Mouse (Mus musculus) lung, adult 2 months (tissue): Measurements from ENCODE around the gene Ube2h. TPM values are rescaled to one million over a fixed set of nuclear protein-coding genes. Genes with fewer than 3 reads are reported as not detected.

Experiments used
- DNase-seq: peaks from one replicate; pipeline ENCODE4 v3.0.0; 2022
- H3K4me1 ChIP-seq: fragments of 200-500 bp; 2 replicates; pipeline ENCODE4 v1.6.1; 2011; ENCODE audit warnings: low read length; ENCODE audit not compliant: control insufficient read depth, insufficient read depth
- H3K4me3 ChIP-seq: fragments of 200-500 bp; replicated peaks from 2 replicates; pipeline ENCODE3; 2011; ENCODE audit warnings: low read depth, mild to moderate bottlenecking, control low read depth, low read length; ENCODE audit errors: extremely low read depth
- CTCF ChIP-seq: fragments of 200-500 bp; IDR thresholded peaks from 2 replicates; pipeline ENCODE4 v1.5.1; 2011; ENCODE audit warnings: mild to moderate bottlenecking, low read length, control low read depth; ENCODE audit not compliant: insufficient read depth
- POLR2A ChIP-seq: fragments of 200-500 bp; IDR thresholded peaks from 2 replicates; pipeline ENCODE4 v1.6.1; 2011; ENCODE audit warnings: low read depth, mild to moderate bottlenecking, control low read depth, low read length, borderline replicate concordance; ENCODE audit errors: extremely low read depth
- WGBS: fragments of 180-500 bp; shearing (Covaris S2); methylation state at CpG from one replicate; pipeline ENCODE4 v1.1.7; 2018; 5-methylcytosine and 5-hydroxymethylcytosine counted together
- polyA plus RNA-seq: library from polyadenylated mRNA; depleted of rRNA; stranded (reverse); fragments of >200 nt; gene quantifications from 2 replicates; pipeline ENCODE4 v1.2.3, GENCODE M21; 2012

Ube2h gene
- polyA plus RNA-seq, 1 experiment = 59.9 TPM

DNA sequence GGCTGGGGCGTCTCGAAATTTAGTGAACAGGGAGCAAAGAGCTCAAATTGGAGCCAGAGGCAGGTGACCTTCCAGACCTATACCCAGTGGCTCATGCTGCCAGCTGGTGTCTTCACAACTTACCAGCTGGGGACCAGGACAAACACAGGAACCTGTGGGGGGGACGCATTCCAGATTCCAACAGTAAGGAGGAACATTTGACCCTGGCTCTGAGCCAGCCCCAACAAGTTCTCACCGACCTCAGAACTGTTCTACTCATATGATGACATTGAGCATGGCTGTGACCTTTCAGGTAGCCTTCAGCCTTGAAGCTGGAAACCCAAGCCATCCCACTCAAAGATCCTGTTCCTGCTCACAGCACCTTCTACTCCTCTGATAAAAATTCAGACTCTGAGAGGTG lies 120.7 kb downstream of the Ube2h start:
- TF ChIP-seq CTCF (no peak), POLR2A (no peak)
- DNase-seq = no peak
- Histone ChIP-seq H3K4me1 (no peaks in the 10 kb centered on the region), H3K4me3 (no peak overlapping the region)
- WGBS = 58% methylated on average over 4 of the region's 4 CpGs

DNA sequence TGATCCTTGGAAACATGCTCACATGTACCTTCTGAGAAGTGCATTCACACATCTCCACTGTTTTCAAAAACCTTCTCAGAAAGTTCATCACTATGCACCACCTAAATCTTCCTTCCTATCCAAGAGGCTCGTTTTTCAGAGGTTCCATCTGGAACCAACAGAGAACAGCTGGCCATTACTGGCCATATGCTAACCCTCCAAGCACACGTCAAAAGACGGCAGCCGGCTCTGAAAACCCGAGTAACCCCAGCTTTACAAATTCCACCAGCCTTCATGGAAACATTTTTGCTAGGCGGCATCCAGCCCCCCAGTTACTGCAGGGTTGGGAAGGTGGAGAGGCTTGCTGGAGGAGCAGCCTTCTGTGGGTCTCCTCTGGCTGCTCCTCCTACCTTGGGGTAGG lies 122.3 kb downstream of the Ube2h start:
- 50% methylated on average over 6 of the region's 6 CpGs for WGBS
- DNase-seq = no peak
- no peak for TF ChIP-seq CTCF
- TF ChIP-seq POLR2A = no peak

DNA sequence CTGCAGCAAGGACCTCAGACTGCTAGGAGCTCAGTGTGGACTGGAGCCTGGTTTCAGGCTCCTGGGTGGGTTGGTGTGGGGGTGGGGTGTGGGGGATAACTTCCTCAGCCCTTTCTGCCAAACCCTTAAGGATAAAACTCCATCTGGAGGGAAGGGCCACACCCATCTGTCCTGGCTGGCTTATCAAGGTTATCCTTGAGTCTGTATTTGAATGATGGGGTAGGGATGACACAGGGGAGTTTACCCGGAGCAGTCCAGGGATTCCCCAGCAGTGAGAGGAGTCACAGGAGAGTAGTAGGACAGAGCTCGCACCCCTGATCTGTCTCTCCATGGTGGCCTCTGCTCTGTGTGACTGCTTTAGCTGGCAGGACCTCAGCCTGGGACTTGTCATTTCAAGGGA lies 124.0 kb downstream of the Ube2h start:
- DNase-seq = no peak
- Histone ChIP-seq H3K4me1 (peaks cover 3% of the 10 kb centered on the region; the same call in 1 of the 2 replicates), H3K4me3 (no peak overlapping the region)
- WGBS = 30% methylated on average over 2 of the region's 2 CpGs
- TF ChIP-seq POLR2A (no peak), CTCF (no peak)

More for the DNA sequence above, 122.3 kb downstream of the Ube2h start:
- no peaks in the 10 kb centered on the region for H3K4me1 ChIP-seq
- H3K4me3 ChIP-seq = no peak overlapping the region

DNA sequence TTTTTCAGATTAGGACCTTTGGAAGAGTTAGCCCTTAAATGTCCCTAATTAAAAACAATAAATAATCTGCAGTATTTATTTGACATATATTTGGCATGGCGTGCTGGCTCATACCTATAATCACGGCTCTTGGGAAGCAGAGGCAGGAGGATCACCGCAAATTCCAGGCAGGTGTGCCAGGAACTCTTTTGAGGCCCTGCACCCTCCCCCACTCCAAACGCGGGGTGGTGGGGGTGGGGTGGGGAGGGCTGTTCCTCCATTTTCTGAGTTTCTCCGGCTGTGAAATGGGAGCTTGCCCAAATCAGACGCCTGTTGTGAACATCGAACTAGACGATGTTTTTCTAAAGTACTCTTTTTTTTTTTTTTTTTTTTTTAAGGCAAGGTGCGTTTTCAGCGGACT lies 125.3 kb downstream of the Ube2h start:
- WGBS = 18% methylated on average over 11 of the region's 11 CpGs
- no peak for TF ChIP-seq POLR2A
- TF ChIP-seq CTCF = no peak
- DNase-seq = no peak
- Histone ChIP-seq H3K4me1 (peaks cover 6% of the 10 kb centered on the region; the same call in 1 of the 2 replicates), H3K4me3 (no peak overlapping the region)

DNA sequence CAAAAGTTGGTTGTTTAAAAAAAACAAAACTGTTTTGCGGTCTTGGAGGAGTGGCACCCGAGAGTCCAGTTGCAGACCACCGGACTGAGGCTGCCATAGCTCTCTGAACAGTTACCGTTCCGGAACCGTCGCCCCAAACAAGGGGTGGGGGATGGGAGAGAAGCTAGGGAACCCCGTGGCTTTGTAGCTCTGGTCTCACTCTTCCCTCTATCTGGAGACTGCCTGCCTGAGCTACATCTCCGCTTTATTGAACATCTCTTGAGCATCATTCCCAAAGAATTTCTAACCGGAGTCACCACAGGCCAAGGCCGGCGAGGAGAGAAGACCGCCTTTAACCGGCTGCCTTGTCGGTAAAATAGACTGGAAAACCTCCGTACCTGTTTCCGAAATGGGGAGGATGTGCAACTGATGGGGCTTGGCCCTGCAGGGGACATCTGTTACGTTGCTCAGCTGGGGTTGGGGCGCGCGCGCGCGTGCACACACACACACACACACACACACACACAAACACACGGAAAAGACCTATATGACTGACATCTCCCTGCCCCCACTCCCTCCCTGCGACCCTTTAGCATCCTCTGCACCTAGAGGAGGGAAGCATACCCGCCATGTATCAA lies 126.2 kb downstream of the Ube2h start:
- 5% methylated on average over 27 of the region's 27 CpGs for WGBS
- H3K4me1 ChIP-seq = peaks cover 6% of the 10 kb centered on the region; the same call in 1 of the 2 replicates
- TF ChIP-seq CTCF (no peak), POLR2A (no peak)
- peak; percentile 10 for DNase-seq
- H3K4me3 ChIP-seq = no peak overlapping the region

DNA sequence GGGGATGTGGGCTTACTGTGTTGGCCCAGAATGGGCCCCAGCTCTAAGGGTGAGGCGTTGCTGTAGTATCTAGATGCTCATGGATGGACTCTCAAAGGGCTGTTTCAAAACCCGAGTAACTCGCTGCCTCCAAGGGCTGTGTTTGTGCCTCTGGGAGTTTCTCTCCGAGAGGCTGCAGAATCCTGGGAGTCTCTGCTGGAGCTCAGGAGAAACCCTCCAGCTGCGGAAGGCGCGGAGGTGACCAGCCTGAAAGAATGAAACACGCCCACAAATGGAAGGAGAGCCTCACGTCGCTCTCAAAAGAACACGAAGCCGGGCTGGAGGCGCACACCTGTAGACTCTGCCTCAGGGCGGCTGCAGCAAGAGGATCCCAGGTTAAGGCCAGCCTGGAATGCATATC lies 127.0 kb downstream of the Ube2h start:
- TF ChIP-seq CTCF = no peak
- TF ChIP-seq POLR2A = no peak
- Histone ChIP-seq H3K4me3 (no peak overlapping the region), H3K4me1 (peaks cover 6% of the 10 kb centered on the region; the same call in 1 of the 2 replicates)
- peak; percentile 36 for DNase-seq
- 5% methylated on average over 14 of the region's 14 CpGs for WGBS

DNA sequence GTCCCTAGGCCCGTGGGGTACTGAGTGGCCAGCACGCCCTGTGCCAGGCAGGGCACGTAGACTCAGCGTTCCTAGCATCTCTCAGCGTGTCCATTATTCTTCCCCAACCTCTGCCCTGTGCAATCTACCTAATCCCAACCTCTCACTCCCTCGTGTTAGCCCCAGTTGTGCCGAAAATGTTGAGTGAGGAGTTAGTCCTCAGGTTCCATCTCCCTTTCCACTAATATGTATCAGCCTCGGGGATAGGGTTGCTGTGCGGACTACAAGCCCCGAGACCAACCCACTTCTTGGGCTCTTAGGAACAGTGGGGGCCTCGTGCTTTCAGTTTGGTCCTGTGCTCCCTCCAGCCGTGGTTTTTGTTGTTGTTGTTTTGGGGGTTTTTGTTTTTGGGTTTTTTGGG lies 127.8 kb downstream of the Ube2h start:
- Histone ChIP-seq H3K4me1 (peaks cover 6% of the 10 kb centered on the region; the same call in 1 of the 2 replicates), H3K4me3 (no peak overlapping the region)
- WGBS = 8% methylated on average over 12 of the region's 12 CpGs
- no peak for TF ChIP-seq POLR2A
- no peak for TF ChIP-seq CTCF
- peak; percentile 18 for DNase-seq

DNA sequence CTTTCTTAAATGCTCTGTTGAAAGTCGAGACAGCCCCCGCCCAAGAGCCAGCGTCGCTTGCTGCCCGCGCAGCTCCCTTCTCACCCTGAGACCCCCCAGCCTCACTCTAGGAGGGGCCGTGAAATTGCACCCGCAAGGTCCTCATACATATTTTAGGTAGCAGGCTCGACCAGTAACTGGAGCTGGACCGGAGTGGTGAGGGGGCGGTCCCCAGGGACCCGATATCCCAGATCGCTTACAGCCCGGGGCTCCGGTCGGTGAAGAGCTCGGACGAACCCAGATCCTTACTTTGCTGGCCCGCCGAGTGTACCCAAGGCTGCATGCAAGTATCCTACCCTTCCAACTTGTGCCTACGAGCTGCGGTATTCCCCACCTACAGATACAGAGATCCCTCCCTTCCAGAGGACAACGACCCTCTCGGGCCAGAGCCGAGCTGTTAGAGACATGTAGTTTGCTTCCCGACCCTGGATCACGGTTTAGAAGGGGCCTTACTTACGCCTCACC lies 128.4 kb downstream of the Ube2h start:
- peaks cover 6% of the 10 kb centered on the region; the same call in 1 of the 2 replicates for H3K4me1 ChIP-seq
- WGBS = 3% methylated on average over 28 of the region's 28 CpGs
- no peak overlapping the region for H3K4me3 ChIP-seq
- TF ChIP-seq POLR2A (no peak), CTCF (no peak)
- peak; percentile 24 for DNase-seq

DNA sequence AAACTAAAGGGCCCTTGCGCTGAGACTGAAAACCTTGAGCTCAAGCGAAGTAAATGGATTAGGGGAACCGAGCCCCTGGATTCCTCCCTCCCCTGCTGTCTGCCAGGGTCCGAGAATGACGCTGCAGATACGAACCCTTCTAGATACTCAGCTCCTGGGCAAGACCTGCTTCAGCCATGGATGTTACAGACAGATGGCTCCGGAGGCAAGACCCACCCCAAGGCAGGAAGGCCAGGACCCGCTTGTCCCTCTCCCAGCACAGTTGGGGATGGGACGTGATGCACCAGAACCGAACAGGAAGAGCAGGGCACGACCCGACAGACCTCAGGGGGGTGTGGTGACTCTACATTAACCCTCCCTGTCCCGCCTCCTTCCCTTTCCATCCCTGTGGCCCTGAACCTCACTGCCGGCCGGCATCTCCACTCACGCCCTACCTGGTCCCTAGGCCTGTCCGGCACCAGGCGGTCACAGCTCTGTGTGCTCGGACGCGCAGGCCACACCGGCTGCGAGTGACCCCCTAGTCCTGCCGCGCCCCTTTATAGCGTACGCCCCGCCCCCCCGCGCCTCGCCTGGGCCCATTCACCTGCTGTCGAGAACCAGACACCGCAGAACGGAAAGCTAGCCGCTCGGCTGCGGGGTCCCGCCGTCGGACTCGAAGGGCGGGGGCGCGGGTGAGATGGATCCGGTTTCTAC lies 129.0 kb downstream of the Ube2h start:
- H3K4me3 ChIP-seq = no peak overlapping the region
- peaks cover 6% of the 10 kb centered on the region; the same call in 1 of the 2 replicates for H3K4me1 ChIP-seq
- peak; percentile 25 for DNase-seq
- TF ChIP-seq POLR2A (no peak), CTCF (no peak)
- WGBS = 3% methylated on average over 45 of the region's 45 CpGs
